Mouse (Mus musculus): ENCODE measurements around the gene Man1a2.

DNA sequence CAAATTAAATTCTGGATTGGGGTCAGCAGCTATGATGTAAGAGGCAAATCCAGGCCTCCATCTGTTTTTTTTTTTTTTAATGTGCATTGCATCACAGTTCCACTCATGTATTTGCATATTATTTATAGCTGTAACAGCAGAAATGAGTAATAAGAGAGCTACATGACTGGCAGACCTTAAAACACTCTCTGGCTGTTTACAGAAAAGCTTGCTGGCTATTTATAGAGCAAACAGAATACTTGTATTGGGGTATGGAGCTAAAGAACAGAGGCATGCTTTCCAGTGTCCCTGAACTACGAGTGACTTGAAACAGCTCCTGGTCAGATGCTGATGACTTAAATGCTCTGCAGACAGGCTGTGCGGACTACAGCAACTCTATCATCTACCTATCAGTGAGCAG, 121.7 kb downstream of the Man1a2 start:
- TF ChIP-seq SRF (IDR thresholded peaks at IDR 0.05; ENCODE audit: control insufficient read depth, insufficient read length, low read depth), result no peak
- TF ChIP-seq POLR2A (IDR thresholded peaks at IDR 0.05; ENCODE audit: insufficient read length, low read depth), result no peak
- TF ChIP-seq MYOG (IDR thresholded peaks at IDR 0.05; ENCODE audit: control insufficient read depth in 1 of 3, insufficient read depth in 1 of 3, insufficient read length in 2 of 3, low read depth in 2 of 3), result no peak
- TF ChIP-seq CEBPB (IDR thresholded peaks at IDR 0.05; ENCODE audit: insufficient read depth, poor library complexity, severe bottlenecking), result no peak
- TF ChIP-seq TCF12 (IDR thresholded peaks at IDR 0.05; ENCODE audit: insufficient read depth, poor library complexity, severe bottlenecking), result no peak
- TF ChIP-seq USF1 (IDR thresholded peaks at IDR 0.05; ENCODE audit: low read depth), result no peak
- TF ChIP-seq POLR2AphosphoS2 (IDR thresholded peaks at IDR 0.05; ENCODE audit: insufficient read length, low read depth), result no peak
